In the genomic region with DNA sequence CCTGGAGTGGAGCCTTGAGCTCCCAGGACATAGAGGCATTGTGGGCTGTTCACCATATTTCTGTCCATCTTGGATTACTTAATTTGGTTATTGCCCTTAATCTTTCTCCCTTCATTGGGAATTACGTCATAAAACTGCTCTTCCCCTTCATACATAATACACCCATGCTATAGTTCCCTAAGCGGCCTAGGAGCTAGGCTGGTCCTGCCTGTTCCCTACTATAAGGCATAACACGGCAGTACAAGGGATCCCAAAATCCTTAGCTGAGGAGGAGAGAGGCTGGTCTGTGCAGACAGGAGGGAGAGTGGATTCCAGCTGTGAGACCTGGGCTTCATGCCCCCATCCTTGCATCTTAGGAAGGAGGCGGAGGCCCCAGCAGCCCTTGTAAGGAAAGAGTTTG, we compare ENCODE assay signal across 1 mouse cellular context.
TF ChIP-seq lines count a peak whose summit lies in the region.

No protein-coding gene starts in this region.

TF ChIP-seq in CH12.LX, 34 proteins besides CTCF, POLR2A, EP300 and RAD21:
- TF ChIP-seq HCFC1 (IDR thresholded peaks at IDR 0.05; ENCODE audit: low read depth, low read length) (no peak), SIN3A (IDR thresholded peaks at IDR 0.05; ENCODE audit: low read length) (no peak), GABPA (IDR thresholded peaks at IDR 0.05; ENCODE audit: insufficient replicate concordance, low read depth, low read length) (no peak), MAZ (IDR thresholded peaks at IDR 0.05; ENCODE audit: low read depth, low read length) (no peak), ZC3H11A (IDR thresholded peaks at IDR 0.05; ENCODE audit: low read depth, low read length) (no peak), ZKSCAN1 (IDR thresholded peaks at IDR 0.05; ENCODE audit: borderline replicate concordance, low read depth, low read length) (no peak), USF1 (IDR thresholded peaks at IDR 0.05; ENCODE audit: low read depth, low read length) (no peak), E2F4 (IDR thresholded peaks at IDR 0.05; ENCODE audit: insufficient replicate concordance, low read depth, low read length) (no peak), MAX (IDR thresholded peaks at IDR 0.05; ENCODE audit: low read length) (no peak), MAFK (IDR thresholded peaks at IDR 0.05; ENCODE audit: insufficient replicate concordance, low read length) (no peak), CHD1 (IDR thresholded peaks at IDR 0.05; ENCODE audit: low read depth, low read length) (no peak), POLR2AphosphoS2 (IDR thresholded peaks at IDR 0.05; ENCODE audit: low read depth, low read length) (no peak), JUND (conservative IDR thresholded peaks at IDR 0.05; ENCODE audit: low read depth, low read length) (no peak), USF2 (conservative IDR thresholded peaks at IDR 0.05; ENCODE audit: low read depth, low read length) (no peak)
